Mouse (Mus musculus) G1E (cell line): Measurements from ENCODE around the gene Ppp1r1a.

Experiments
- CTCF ChIP-seq: IDR thresholded peaks from 2 replicates; pipeline ENCODE4 v1.5.1; 2012; ENCODE audit warnings: low read depth, low read length, inconsistent platforms, mixed read lengths
- GATA1 ChIP-seq: IDR thresholded peaks from 2 replicates; pipeline ENCODE4 v1.6.1; 2012; ENCODE audit warnings: borderline replicate concordance, low read length, inconsistent platforms, mixed read lengths
- TAL1 ChIP-seq: conservative IDR thresholded peaks from 2 replicates; pipeline ENCODE4 v1.6.1; 2012; ENCODE audit warnings: low read depth, low read length, inconsistent platforms, mixed read lengths

GRCm38 (mm10) chr15:103488336-103488735, 49.5 kb downstream of the Ppp1r1a start:
- TF ChIP-seq CTCF (no peak), GATA1 (no peak), TAL1 (no peak)
